Mouse (Mus musculus) liver, adult 2 months (tissue): ENCODE data around the gene Myh6. TPM values are rescaled to one million over a fixed set of nuclear protein-coding genes. Genes with fewer than 3 reads are reported as not detected.
"Not testable (repeated sequence)": the region's sequence is repeated elsewhere in the genome, so short reads cannot be mapped to it uniquely, and the experiment has no call there.

Source experiments
- DNase-seq: peaks from one replicate; pipeline ENCODE4 v3.0.0-alpha.2; 2011; ENCODE audit warnings: low read depth, low spot score; ENCODE audit errors: extremely low read depth
- H3K27ac ChIP-seq: fragments of 200-500 bp; replicated peaks from 2 replicates; pipeline ENCODE4 v1.5.1; 2012; ENCODE audit warnings: low read depth, mild to moderate bottlenecking, control low read depth, inconsistent platforms, low read length; ENCODE audit not compliant: insufficient read depth
- H3K27me3 ChIP-seq: fragments of 200-500 bp; 2 replicates; pipeline ENCODE4 v1.6.1; 2012; ENCODE audit warnings: mild to moderate bottlenecking, moderate library complexity, low read length, inconsistent platforms; ENCODE audit not compliant: control insufficient read depth, insufficient read depth
- H3K36me3 ChIP-seq: fragments of 200-500 bp; 2 replicates; pipeline ENCODE4 v1.6.1; 2012; ENCODE audit warnings: low read length, inconsistent platforms; ENCODE audit not compliant: control insufficient read depth, insufficient read depth
- H3K4me1 ChIP-seq: fragments of 200-500 bp; 2 replicates; pipeline ENCODE4 v1.6.1; 2011; ENCODE audit warnings: low read length; ENCODE audit not compliant: control insufficient read depth, insufficient read depth
- H3K4me3 ChIP-seq: fragments of 200-500 bp; 2 replicates; pipeline ENCODE4 v1.5.1; 2011; ENCODE audit warnings: low read depth, mild to moderate bottlenecking, control low read depth, low read length, moderate library complexity; ENCODE audit not compliant: insufficient read depth
- H3K79me2 ChIP-seq: fragments of 200-500 bp; 2 replicates; pipeline ENCODE4 v1.6.1; 2012; ENCODE audit warnings: inconsistent platforms, mild to moderate bottlenecking, low read length, moderate library complexity; ENCODE audit not compliant: control insufficient read depth, insufficient read depth
- H3K9ac ChIP-seq: fragments of 200-500 bp; 2 replicates; pipeline ENCODE4 v1.6.1; 2012; ENCODE audit warnings: low read depth, mild to moderate bottlenecking, control low read depth, inconsistent platforms, low read length
- CTCF ChIP-seq: fragments of 200-500 bp; IDR thresholded peaks from 2 replicates; pipeline ENCODE4 v1.5.1; 2011; ENCODE audit warnings: low read depth, low read length, control low read depth
- POLR2A ChIP-seq: fragments of 200-500 bp; IDR thresholded peaks from 2 replicates; pipeline ENCODE4 v1.6.1; 2011; ENCODE audit warnings: low read length, control low read depth; ENCODE audit not compliant: insufficient read depth; ENCODE audit errors: extremely low read depth
- WGBS: fragments of 180-500 bp; shearing (Covaris S2); methylation state at CpG from one replicate; pipeline ENCODE4 v1.1.7; 2018; 5-methylcytosine and 5-hydroxymethylcytosine counted together
- polyA plus RNA-seq: library from polyadenylated mRNA; depleted of rRNA; stranded (reverse); fragments of >200 nt; gene quantifications from 2 replicates; pipeline ENCODE4 v1.2.3, GENCODE M21; 2012
- total RNA-seq: library from RNA; depleted of rRNA; stranded (reverse); fragments of >200 nt; gene quantifications from 2 replicates; pipeline ENCODE4 v1.2.3, GENCODE M21; 2014

The Myh6 gene
- total and polyA plus RNA-seq, 2 experiments = 0.02 TPM; not detected in 1

- Histone ChIP-seq H3K27me3 (no peaks in the 10 kb centered on the region), H3K36me3 (no peaks in the 10 kb centered on the region), H3K9ac (no peak overlapping the region), H3K79me2 (no peaks in the 10 kb centered on the region), H3K4me3 (no peak overlapping the region), H3K4me1 (peaks cover 3% of the 10 kb centered on the region; the same call in 1 of the 2 replicates), H3K27ac (no peak overlapping the region)
- WGBS = 66% methylated on average over 7 of the region's 7 CpGs
- DNase-seq = no peak
- no peak for TF ChIP-seq CTCF
- no peak for TF ChIP-seq POLR2A
Measured at GRCm38 (mm10) chr14:55002687-55003120, 36.0 kb upstream of the Myh6 start.

- DNase-seq = peak; percentile 20
Measured at GRCm38 (mm10) chr14:55001938-55002686, 35.4 kb upstream of the Myh6 start.

DNA sequence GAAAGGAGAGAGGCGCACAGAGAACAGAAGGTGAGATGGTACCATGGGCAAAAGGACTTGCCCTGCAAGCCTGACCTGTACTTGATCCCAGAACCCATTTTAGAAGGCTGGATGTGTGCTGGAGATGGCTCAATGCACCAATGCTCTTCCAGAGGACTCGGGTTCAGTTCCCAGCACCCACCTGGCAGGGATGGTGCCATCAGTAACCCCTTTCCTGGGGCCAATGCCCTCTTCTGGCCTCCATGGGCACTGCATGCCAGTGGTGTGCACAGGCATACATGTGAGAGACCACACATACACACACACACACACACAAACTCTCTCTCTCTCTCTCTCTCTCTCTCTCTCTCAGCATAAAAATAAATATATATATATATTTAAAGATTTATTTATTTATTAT lies 34.7 kb upstream of the Myh6 start:
- TF ChIP-seq POLR2A = no peak
- TF ChIP-seq CTCF = no peak
- no peak overlapping the region for H3K27ac ChIP-seq
- peaks cover 3% of the 10 kb centered on the region; the same call in 1 of the 2 replicates for H3K4me1 ChIP-seq
- H3K36me3 ChIP-seq = no peaks in the 10 kb centered on the region
- no peak overlapping the region for H3K9ac ChIP-seq
- DNase-seq = no peak
- H3K79me2 ChIP-seq = no peaks in the 10 kb centered on the region
- no peak overlapping the region for H3K4me3 ChIP-seq
- WGBS = 92% methylated on average over 2 of the region's 2 CpGs
- no peaks in the 10 kb centered on the region for H3K27me3 ChIP-seq

More at GRCm38 (mm10) chr14:55001938-55002686, 35.4 kb upstream of the Myh6 start:
- Histone ChIP-seq H3K36me3 (no peaks in the 10 kb centered on the region), H3K27me3 (no peaks in the 10 kb centered on the region), H3K9ac (no peak overlapping the region), H3K4me3 (no peak overlapping the region), H3K27ac (no peak overlapping the region), H3K4me1 (peaks cover 3% of the 10 kb centered on the region; the same call in 1 of the 2 replicates), H3K79me2 (no peaks in the 10 kb centered on the region)
- 38% methylated on average over 12 of the region's 12 CpGs for WGBS
- TF ChIP-seq POLR2A (no peak), CTCF (no peak)

DNA sequence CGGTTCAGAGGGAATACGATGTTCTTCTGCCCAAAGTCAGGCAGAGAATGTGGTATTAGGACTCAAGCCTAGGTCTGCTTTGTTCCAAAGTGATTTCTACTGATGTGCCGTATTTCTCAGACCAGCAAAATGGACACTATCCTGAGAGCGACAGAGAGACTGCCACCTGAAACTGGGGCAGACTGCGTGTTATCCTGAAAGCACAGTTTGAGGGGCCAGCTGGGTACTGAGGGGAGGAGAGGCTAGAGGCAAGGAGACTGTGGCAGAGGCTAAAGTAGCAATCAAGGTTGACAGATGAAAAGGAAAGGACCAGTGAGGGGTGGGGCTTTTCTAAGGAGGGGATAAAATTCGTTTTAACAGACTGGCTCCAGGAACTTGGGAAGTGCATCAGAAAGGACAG lies 34.1 kb upstream of the Myh6 start:
- H3K4me1 ChIP-seq = peaks cover 3% of the 10 kb centered on the region; the same call in 1 of the 2 replicates
- no peak for DNase-seq
- H3K27me3 ChIP-seq = no peaks in the 10 kb centered on the region
- TF ChIP-seq POLR2A (no peak), CTCF (no peak)
- H3K4me3 ChIP-seq = no peak overlapping the region
- H3K27ac ChIP-seq = no peak overlapping the region
- H3K9ac ChIP-seq = no peak overlapping the region
- H3K79me2 ChIP-seq = no peaks in the 10 kb centered on the region
- WGBS = 90% methylated on average over 6 of the region's 6 CpGs
- no peaks in the 10 kb centered on the region for H3K36me3 ChIP-seq

- DNase-seq, H3K9ac ChIP-seq, H3K27ac ChIP-seq, H3K4me1 ChIP-seq, H3K79me2 ChIP-seq, H3K4me3 ChIP-seq, H3K36me3 ChIP-seq, H3K27me3 ChIP-seq: not testable (repeated sequence)
- WGBS = 86% methylated on average over 5 of the region's 5 CpGs
Measured at GRCm38 (mm10) chr14:54999868-55000267, 33.1 kb upstream of the Myh6 start.

- Histone ChIP-seq H3K79me2 (no peaks in the 10 kb centered on the region), H3K27me3 (no peaks in the 10 kb centered on the region), H3K4me3 (no peak overlapping the region), H3K4me1 (peaks cover 3% of the 10 kb centered on the region; the same call in 1 of the 2 replicates), H3K27ac (no peak overlapping the region), H3K36me3 (no peaks in the 10 kb centered on the region), H3K9ac (no peak overlapping the region)
- no peak for DNase-seq
- no peak for TF ChIP-seq POLR2A
- TF ChIP-seq CTCF = no peak
Measured at GRCm38 (mm10) chr14:54998680-54999079, 32.0 kb upstream of the Myh6 start.
